Mouse (Mus musculus) left cerebral cortex, postnatal 4 days (tissue): ENCODE data around the gene Lrrc25. TPM values are rescaled to one million over a fixed set of nuclear protein-coding genes. Genes with fewer than 3 reads are reported as not detected.

ENCODE experiments used
- DNase-seq: peaks from one replicate; pipeline ENCODE4 v3.0.0-alpha.2; 2022
- intact Hi-C: fragments of 180-260 bp; cut with DNase I; formaldehyde crosslinking; loops from one replicate; pipeline ENCODE4 v1.15.1; 2025
- total RNA-seq, 2 experiments: library from RNA; stranded (reverse); gene quantifications; 2 replicates each; pipeline ENCODE4 v1.2.3; 2021

The Lrrc25 gene
- total RNA-seq, 2 experiments from 2014 or later, result 1.1 to 1.3 TPM

- no peak for DNase-seq
- intact Hi-C loops, result no loop called here
These were observed 30.4 kb downstream of the Lrrc25 start for GRCm38 (mm10) chr8:70646369-70646768.

- no peak for DNase-seq
- intact Hi-C loops, result no loop called here
These were observed 30.8 kb downstream of the Lrrc25 start for GRCm38 (mm10) chr8:70646775-70647174.

- intact Hi-C loops, result no loop called here
- no peak for DNase-seq
These were observed 31.6 kb downstream of the Lrrc25 start for GRCm38 (mm10) chr8:70647343-70648163.

DNA sequence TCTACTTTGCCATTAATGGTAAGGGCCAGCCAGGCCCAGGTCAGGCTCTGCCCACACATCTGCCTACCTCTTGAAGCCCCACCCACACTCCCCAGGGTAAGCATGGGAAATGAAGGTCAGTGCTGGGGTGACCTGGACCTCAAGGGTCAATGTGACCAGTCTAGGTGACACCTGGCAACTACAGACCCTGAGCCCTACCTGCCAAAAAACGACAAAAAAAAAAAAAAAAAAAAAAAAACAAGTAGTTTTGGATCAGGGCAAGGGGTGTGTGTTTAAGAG is 32.1 kb downstream of the Lrrc25 start:
- intact Hi-C loops, result no loop called here
- no peak for DNase-seq

- intact Hi-C loops, result no loop called here
- no peak for DNase-seq
These were observed 33.0 kb downstream of the Lrrc25 start for GRCm38 (mm10) chr8:70648921-70649320.

GRCm38 (mm10) chr8:70649324-70649723 is 33.4 kb downstream of the Lrrc25 start:
- DNase-seq, result peak; percentile 92

GRCm38 (mm10) chr8:70650351-70650750 is 34.4 kb downstream of the Lrrc25 start:
- no peak for DNase-seq
- intact Hi-C loops, result no loop called here

More at GRCm38 (mm10) chr8:70649324-70649723, 33.4 kb downstream of the Lrrc25 start:
- intact Hi-C loops, result no loop called here

DNA sequence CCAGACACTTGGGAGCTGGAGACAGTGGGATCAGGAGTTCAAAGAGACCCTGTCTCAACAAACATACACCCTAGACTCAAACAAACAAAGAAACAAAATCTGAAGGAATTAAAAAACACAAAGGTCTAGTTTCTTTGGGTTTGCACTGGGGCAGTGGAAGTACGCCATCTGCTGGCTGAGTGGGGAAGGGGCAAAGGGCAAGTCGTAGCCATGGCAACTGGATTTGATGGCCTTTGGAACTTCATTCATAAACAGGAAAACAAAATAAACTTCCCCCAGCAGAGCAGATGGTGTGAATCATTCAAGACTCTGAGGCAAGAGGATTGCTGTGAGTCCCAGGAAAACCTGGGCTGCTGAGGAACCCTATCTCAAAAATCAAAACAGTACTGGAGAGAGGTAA is 37.3 kb downstream of the Lrrc25 start:
- DNase-seq, result no peak
- intact Hi-C loops, result no loop called here

- intact Hi-C loops, result no loop called here
- no peak for DNase-seq
These were observed 38.2 kb downstream of the Lrrc25 start for GRCm38 (mm10) chr8:70654121-70654520.

DNA sequence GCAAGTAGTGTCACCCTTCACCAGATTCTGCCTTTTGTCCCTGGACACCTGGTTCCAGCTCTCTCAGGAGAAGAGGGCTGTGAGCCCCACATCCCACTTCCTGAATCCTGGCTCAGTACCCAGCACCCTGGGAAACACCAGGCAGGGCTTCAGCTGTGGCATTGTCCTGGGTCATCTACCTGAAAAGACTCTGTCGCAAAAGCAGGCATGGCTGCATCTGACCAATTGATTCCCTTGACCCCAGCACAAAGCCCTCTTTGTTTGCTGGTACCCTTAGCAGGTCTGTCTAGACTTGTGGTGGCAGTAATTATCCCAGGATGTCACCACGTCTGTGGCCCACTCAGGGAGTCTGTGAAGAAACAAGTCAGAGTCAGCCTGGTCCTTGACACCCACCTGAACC is 39.5 kb downstream of the Lrrc25 start:
- intact Hi-C loops, result no loop called here
- no peak for DNase-seq

- DNase-seq, result peak; percentile 32
- intact Hi-C loops, result no loop called here
These were observed 40.3 kb downstream of the Lrrc25 start for GRCm38 (mm10) chr8:70656193-70656790.

DNA sequence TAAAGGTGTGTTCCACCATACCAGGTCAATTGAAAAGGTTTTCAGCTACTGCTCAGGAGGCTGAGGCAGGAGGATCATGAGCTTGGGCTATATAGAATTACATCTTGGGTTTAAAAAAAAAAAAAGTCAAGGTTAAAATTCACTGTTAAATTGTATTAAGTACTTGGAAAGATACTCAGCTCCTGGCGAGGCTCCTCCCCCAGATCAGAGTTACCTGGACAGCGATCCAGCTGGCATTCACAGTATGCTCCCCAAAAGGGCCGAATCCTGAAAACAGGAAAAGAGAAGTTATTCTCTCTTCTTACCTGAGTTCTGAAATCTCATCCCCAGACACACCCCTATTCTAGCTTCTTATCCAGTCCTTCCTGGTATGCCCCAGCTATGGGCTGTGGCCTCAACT is 41.3 kb downstream of the Lrrc25 start:
- no peak for DNase-seq
- intact Hi-C loops, result no loop called here

- intact Hi-C loops, result no loop called here
- DNase-seq, result no peak
These were observed 41.8 kb downstream of the Lrrc25 start for GRCm38 (mm10) chr8:70657739-70658138.

- no peak for DNase-seq
- intact Hi-C loops, result no loop called here
These were observed 43.1 kb downstream of the Lrrc25 start for GRCm38 (mm10) chr8:70658897-70659603.

DNA sequence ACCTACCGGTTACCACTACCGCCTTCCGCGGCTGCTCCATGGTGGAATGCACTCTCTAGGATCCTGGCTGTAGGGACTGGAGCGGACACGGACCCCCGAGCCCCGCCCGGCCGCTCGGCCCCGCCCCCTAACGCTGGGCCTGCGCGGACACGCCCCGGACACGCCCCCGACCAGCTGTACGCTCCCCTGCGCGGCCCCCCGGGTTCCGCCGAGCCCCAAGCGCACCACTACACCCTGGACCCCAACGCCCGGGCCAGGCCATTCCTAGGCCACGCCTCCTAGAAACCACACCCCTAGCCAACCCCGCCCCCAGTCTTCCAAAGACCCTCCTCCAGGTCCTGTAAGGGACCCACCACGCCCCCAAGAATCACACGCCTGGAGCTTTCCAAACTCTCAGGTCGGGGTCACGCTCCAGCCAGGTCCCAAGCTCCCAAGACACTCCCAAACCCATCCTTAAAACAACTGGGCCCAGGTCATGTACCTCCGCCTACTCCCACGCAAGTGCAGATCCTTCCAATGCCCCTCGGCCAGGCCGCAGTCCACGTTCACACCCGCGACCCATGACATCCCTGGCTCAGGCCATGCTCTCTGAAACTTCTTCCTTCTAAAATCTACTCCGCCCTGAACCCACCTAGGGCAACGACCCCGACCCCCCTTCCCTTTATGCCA is 43.8 kb downstream of the Lrrc25 start:
- DNase-seq, result peak; percentile 81
- intact Hi-C loops, result no loop called here

DNA sequence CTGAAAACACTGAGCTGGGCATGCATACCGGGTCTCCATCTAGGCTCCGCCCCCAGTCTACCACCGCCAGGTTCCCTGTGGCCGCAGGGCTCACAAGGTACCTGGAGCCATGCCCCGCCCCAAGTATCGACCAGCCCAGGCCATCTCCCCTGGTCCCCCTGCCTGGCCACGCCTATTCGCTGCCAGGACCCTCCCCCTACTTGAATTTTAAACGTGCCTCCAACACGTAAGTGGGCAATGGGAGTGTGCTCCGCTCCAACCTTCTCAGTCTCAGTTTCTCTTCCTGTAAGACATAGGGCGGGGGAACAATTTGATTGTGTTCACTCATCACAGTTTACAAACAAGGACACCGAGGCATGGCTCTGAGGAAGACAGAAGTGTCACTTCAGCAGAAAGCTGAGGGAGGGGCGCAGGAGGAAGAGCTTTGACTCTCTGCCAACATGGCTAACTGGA is 44.3 kb downstream of the Lrrc25 start, which contains the start of gene Pgpep1:
Gene Pgpep1, minus strand, starts transcription at position 116 of the 453 bp plus-strand sequence.
- intact Hi-C loops, result no loop called here
- DNase-seq, result no peak

- intact Hi-C loops, result no loop called here
- no peak for DNase-seq
These were observed 47.7 kb downstream of the Lrrc25 start for GRCm38 (mm10) chr8:70663691-70664090.

DNA sequence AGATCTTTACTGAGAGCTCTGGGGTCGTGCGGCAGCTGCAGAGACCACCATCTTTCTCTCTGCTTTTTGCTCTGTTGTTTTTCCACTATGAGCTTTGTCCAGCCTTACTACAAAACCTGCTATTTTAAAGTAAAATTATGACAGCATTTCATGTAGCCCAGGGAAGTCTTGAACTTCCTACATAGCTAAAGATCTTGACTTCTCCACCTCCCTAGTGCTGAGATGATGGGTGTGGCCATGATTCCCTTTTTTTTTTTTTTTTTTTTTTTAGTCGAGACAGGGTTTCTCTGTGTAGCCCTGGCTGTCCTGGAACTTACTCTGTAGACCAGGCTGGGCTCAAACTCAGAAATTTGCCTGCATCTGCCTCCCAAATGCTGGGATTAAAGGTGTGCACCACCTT is 48.7 kb downstream of the Lrrc25 start:
- DNase-seq, result no peak
- intact Hi-C loops, result no loop called here

DNA sequence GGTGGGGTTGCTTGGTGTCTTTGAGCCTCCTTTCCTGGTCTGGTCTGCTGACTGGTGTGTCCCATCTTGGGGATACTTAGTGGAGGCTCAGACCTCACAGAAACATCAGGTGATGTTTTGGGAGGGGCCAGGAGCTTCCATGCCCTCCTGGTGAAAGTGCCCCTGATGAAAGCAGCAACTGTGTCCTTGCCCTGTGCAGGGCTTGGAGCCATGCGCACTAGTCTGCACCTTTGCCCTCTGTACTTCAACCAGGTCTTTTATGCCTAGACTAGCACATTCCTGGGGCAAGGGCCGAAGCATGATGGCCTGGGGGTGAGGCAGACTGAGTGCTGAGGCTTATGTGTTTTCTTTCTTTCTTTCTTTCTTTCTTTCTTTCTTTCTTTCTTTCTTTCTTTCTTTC is 49.6 kb downstream of the Lrrc25 start:
- no peak for DNase-seq
- intact Hi-C loops, result no loop called here

- intact Hi-C loops, result no loop called here
These were observed 51.1 kb downstream of the Lrrc25 start for GRCm38 (mm10) chr8:70667071-70667470.

More at GRCm38 (mm10) chr8:70667071-70667470, 51.1 kb downstream of the Lrrc25 start:
- no peak for DNase-seq
